Mouse (Mus musculus): ENCODE measurements around the gene Aass. TPM values are rescaled to one million over a fixed set of nuclear protein-coding genes. Genes with fewer than 3 reads are reported as not detected.
A peak's percentile ranks its signal among the peaks of the same experiment; 100 is the strongest.
"Not testable (repeated sequence)": the region's sequence is repeated elsewhere in the genome, so short reads cannot be mapped to it uniquely, and the experiment has no call there.

Aass gene
- polyA plus RNA-seq (2015; fragmentation: Nextera tagmentation; extraction: Ambion mirVana): 0.29 and 0.32 TPM in 2 replicates

- Histone ChIP-seq H3K4me2 (replicated peaks; ENCODE audit: low read depth) (peak within 1 kb of the TSS; percentile 67), H3K4me1 (replicated peaks; ENCODE audit: control insufficient read depth, insufficient read depth) (0 out of 2 replicates have a peak, but pooled peaks cover 3% of the 10 kb centered on the region), H3K36me3 (ENCODE audit: control insufficient read depth, insufficient read depth, low read length) (no peaks in the 10 kb centered on the region), H3K4me3 (ENCODE audit: low read depth, low read length) (peak within 1 kb of the TSS; percentile 35), H3K9me3 (ENCODE audit: control insufficient read depth, low read length) (no peaks in the 10 kb centered on the region), H3K27me3 (ENCODE audit: control insufficient read depth, insufficient read depth, low read length) (no peaks in the 10 kb centered on the region), H3K9ac (ENCODE audit: low read length) (peak within 1 kb of the TSS; percentile 47), H3K27ac (replicated peaks) (no peak within 1 kb of the TSS)
- ATAC-seq (ENCODE audit: low FRiP score, low TSS enrichment) (peak; percentile 81), DNase-seq (ENCODE audit: low spot score) (peak; percentile 37)
- TF ChIP-seq CTCF (IDR thresholded peaks at IDR 0.05; ENCODE audit: low read depth): no peak
- no peak for TF ChIP-seq EP300 (optimal IDR thresholded peaks at IDR 0.05)
- under 1% methylated on average over 20 of the region's 20 CpGs for WGBS
Measured at GRCm38 (mm10) chr6:23132573-23133181, at the start of gene Aass. Gene Aass (minus strand): TSS chr6:23132986.

- Histone ChIP-seq H3K9me3 (ENCODE audit: control insufficient read depth, low read length) (no peaks in the 10 kb centered on the region), H3K27me3 (ENCODE audit: control insufficient read depth, insufficient read depth, low read length) (no peaks in the 10 kb centered on the region), H3K4me2 (replicated peaks; ENCODE audit: low read depth) (peak overlapping the region; percentile 33; the same call in 1 of the 2 replicates), H3K4me3 (ENCODE audit: low read depth, low read length) (no peak overlapping the region), H3K4me1 (replicated peaks; ENCODE audit: control insufficient read depth, insufficient read depth) (no peaks in the 10 kb centered on the region), H3K27ac (replicated peaks) (no peak overlapping the region), H3K9ac (ENCODE audit: low read length) (no peak overlapping the region), H3K36me3 (ENCODE audit: control insufficient read depth, insufficient read depth, low read length) (no peaks in the 10 kb centered on the region)
- WGBS: 12% methylated on average over 8 of the region's 8 CpGs
- TF ChIP-seq CTCF (IDR thresholded peaks at IDR 0.05; ENCODE audit: low read depth) (peak; percentile 77), EP300 (optimal IDR thresholded peaks at IDR 0.05) (no peak)
- peak; percentile 84 for ATAC-seq (ENCODE audit: low FRiP score, low TSS enrichment)
- DNase-seq (ENCODE audit: low spot score): peak; percentile 56
Measured at GRCm38 (mm10) chr6:23180096-23180495, 47.3 kb upstream of the Aass start.

GRCm38 (mm10) chr6:23163824-23164223 is 31.0 kb upstream of the Aass start:
- not testable (repeated sequence) for H3K4me2 ChIP-seq (replicated peaks; ENCODE audit: low read depth); H3K27ac ChIP-seq (replicated peaks); H3K27me3 ChIP-seq (ENCODE audit: control insufficient read depth, insufficient read depth, low read length); DNase-seq (ENCODE audit: low spot score); ATAC-seq (ENCODE audit: low FRiP score, low TSS enrichment); H3K36me3 ChIP-seq (ENCODE audit: control insufficient read depth, insufficient read depth, low read length); H3K9me3 ChIP-seq (ENCODE audit: control insufficient read depth, low read length); H3K4me3 ChIP-seq (ENCODE audit: low read depth, low read length); H3K9ac ChIP-seq (ENCODE audit: low read length); H3K4me1 ChIP-seq (replicated peaks; ENCODE audit: control insufficient read depth, insufficient read depth)
- 59% methylated on average over 1 of the region's 2 CpGs for WGBS

GRCm38 (mm10) chr6:23156357-23156756 is 23.6 kb upstream of the Aass start:
- not testable (repeated sequence) for H3K4me2 ChIP-seq (replicated peaks; ENCODE audit: low read depth); ATAC-seq (ENCODE audit: low FRiP score, low TSS enrichment); H3K36me3 ChIP-seq (ENCODE audit: control insufficient read depth, insufficient read depth, low read length); DNase-seq (ENCODE audit: low spot score); H3K27me3 ChIP-seq (ENCODE audit: control insufficient read depth, insufficient read depth, low read length); H3K4me3 ChIP-seq (ENCODE audit: low read depth, low read length); H3K9ac ChIP-seq (ENCODE audit: low read length); H3K27ac ChIP-seq (replicated peaks); H3K4me1 ChIP-seq (replicated peaks; ENCODE audit: control insufficient read depth, insufficient read depth); H3K9me3 ChIP-seq (ENCODE audit: control insufficient read depth, low read length)
- 70% methylated on average over 2 of the region's 3 CpGs for WGBS

GRCm38 (mm10) chr6:23153112-23153511 is 20.3 kb upstream of the Aass start:
- 90% methylated on average over 2 of the region's 2 CpGs for WGBS
- Histone ChIP-seq H3K9ac (ENCODE audit: low read length) (no peak overlapping the region), H3K27me3 (ENCODE audit: control insufficient read depth, insufficient read depth, low read length) (no peaks in the 10 kb centered on the region), H3K27ac (replicated peaks) (no peak overlapping the region), H3K4me3 (ENCODE audit: low read depth, low read length) (no peak overlapping the region), H3K9me3 (ENCODE audit: control insufficient read depth, low read length) (no peaks in the 10 kb centered on the region), H3K4me1 (replicated peaks; ENCODE audit: control insufficient read depth, insufficient read depth) (no peaks in the 10 kb centered on the region), H3K36me3 (ENCODE audit: control insufficient read depth, insufficient read depth, low read length) (no peaks in the 10 kb centered on the region), H3K4me2 (replicated peaks; ENCODE audit: low read depth) (no peak overlapping the region)
- ATAC-seq (ENCODE audit: low FRiP score, low TSS enrichment) (no peak), DNase-seq (ENCODE audit: low spot score) (no peak)
- TF ChIP-seq CTCF (IDR thresholded peaks at IDR 0.05; ENCODE audit: low read depth): no peak
- no peak for TF ChIP-seq EP300 (optimal IDR thresholded peaks at IDR 0.05)

- Histone ChIP-seq H3K4me2 (replicated peaks; ENCODE audit: low read depth) (no peak overlapping the region), H3K9me3 (ENCODE audit: control insufficient read depth, low read length) (no peaks in the 10 kb centered on the region), H3K36me3 (ENCODE audit: control insufficient read depth, insufficient read depth, low read length) (no peaks in the 10 kb centered on the region), H3K4me1 (replicated peaks; ENCODE audit: control insufficient read depth, insufficient read depth) (no peaks in the 10 kb centered on the region), H3K4me3 (ENCODE audit: low read depth, low read length) (no peak overlapping the region), H3K27ac (replicated peaks) (no peak overlapping the region), H3K9ac (ENCODE audit: low read length) (no peak overlapping the region), H3K27me3 (ENCODE audit: control insufficient read depth, insufficient read depth, low read length) (no peaks in the 10 kb centered on the region)
- TF ChIP-seq CTCF (IDR thresholded peaks at IDR 0.05; ENCODE audit: low read depth) (no peak), EP300 (optimal IDR thresholded peaks at IDR 0.05) (no peak)
- ATAC-seq (ENCODE audit: low FRiP score, low TSS enrichment): no peak
- WGBS: 80% methylated on average over 2 of the region's 2 CpGs
- DNase-seq (ENCODE audit: low spot score): no peak
Measured at GRCm38 (mm10) chr6:23147221-23147620, 14.4 kb upstream of the Aass start.
